Mouse (Mus musculus) C2C12 (cell line): ENCODE results near the gene Pigw.
A peak's percentile ranks its signal among the peaks of the same experiment; 100 is the strongest.

ENCODE experiments used
- CEBPB ChIP-seq: IDR thresholded peaks from one replicate; pipeline ENCODE4 v1.6.1; 2011; ENCODE audit warnings: low read depth, mild to moderate bottlenecking, control low read depth, moderate library complexity
- CTCF ChIP-seq: IDR thresholded peaks from one replicate; pipeline ENCODE4 v1.5.1; 2011; ENCODE audit not compliant: control insufficient read depth, insufficient read depth, insufficient read length
- MAX ChIP-seq: IDR thresholded peaks from one replicate; pipeline ENCODE4 v1.6.1; 2011; ENCODE audit warnings: mild to moderate bottlenecking, control low read depth

- no peak for TF ChIP-seq CTCF
- TF ChIP-seq CEBPB: no peak
- TF ChIP-seq MAX: peak; percentile 81
Measured at GRCm38 (mm10) chr11:84916053-84916702, 36.1 kb upstream of the Pigw start, which contains the start of gene Znhit3.
